Mouse (Mus musculus) left cerebral cortex, postnatal 14 days (tissue): ENCODE results near the gene Klf5. TPM values are rescaled to one million over a fixed set of nuclear protein-coding genes. Genes with fewer than 3 reads are reported as not detected.

ENCODE experiments used
- DNase-seq, 2 experiments: peaks; one replicate each; pipeline ENCODE4 v3.0.0; 2021 to 2022; ENCODE audit warnings: low spot score in 2 of 2, mixed read lengths in 1 of 2
- intact Hi-C: fragments of 180-260 bp; cut with DNase I; formaldehyde crosslinking; loops from one replicate; pipeline ENCODE4 v1.15.1; 2025
- total RNA-seq, 2 experiments: library from RNA; stranded (reverse); gene quantifications; 2 replicates each; pipeline ENCODE4 v1.2.3; 2021

Gene Klf5
- total RNA-seq, 2 experiments from 2014 or later = 13.6 to 16.3 TPM

DNA sequence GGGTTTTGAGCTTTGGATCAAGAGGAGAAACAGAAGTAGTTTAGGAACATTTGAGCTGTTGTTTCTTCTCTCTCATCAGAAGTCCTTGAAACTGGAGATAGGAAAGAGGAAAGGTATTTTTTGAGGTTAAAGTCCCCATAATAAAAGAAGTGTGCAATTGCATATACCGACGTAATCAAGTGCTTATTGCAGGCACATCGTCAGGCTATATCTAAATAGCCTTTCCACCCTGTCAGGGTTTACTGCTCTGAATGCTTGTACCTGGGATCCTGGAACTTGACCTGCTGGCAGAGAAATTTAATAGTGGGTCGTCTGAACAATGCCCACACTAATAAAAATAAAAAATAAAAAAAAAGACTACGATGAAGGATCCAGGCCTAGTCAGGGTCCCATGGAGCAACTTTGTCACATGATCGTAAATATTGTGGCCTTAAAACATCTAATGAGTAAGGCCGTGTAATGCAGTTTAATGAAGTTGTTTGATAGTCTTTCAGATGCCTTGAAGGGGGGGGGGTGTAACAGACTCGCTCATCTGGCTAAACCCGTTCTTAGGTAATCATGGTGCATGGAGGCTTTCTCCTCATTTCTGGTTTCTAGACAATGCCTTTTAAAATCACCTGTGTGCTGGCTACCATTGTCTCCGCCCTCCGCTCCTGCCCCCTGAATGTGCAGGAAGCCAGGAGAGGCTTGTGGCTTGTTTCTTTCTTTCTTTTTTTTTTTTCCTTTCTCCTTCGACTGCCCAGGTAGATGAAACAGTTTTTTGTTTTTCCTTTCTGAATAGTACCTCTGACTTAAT lies 6.7 kb downstream of the Klf5 start:
- intact Hi-C loops = loop anchor here (5.0 kb wide), 1 partner anchor 442 kb away; no protein-coding TSS in a partner anchor

DNA sequence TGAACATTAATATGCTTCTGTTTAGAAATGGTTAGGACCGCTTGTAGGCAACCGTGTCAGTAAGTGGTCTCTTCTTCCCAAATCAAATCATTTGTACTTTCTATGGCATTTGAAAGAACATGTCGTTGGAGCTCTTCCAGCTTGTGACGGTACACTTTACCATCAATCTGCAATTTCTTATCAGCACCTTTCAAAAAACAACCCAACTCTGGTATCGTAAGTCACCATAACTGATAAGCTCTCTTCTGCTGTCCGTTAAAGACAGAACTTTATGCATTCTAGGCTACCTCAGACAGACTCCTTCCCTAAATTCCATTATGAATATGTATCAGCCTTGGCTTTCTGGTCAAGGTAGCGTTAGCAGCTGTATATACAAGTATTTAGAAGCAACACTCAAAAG lies 7.9 kb downstream of the Klf5 start:
- no peak for DNase-seq
- intact Hi-C loops = loop anchor here (5.0 kb wide), 1 partner anchor 441 kb away; no protein-coding TSS in a partner anchor

More for the DNA sequence above, 6.7 kb downstream of the Klf5 start:
- DNase-seq = no peak

DNA sequence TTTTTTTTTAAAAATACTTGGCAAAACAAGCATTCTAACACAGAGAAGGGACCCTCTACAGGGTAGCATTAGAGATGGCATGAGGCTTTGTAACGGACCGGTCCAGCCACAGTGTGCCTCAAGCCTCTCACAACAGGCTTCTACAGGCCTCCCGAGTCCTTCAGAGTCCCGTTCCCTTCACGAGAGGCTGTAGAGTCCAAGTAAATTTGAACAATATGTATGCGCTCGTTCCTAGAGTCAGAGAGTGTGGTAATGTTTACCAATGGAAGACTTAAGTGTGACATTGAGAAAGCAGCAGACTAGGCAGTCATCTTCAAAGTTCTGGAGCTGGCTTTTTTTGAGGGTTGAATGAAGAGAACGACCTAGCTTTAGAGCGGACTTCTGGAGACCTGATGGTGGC lies 11.1 kb downstream of the Klf5 start:
- intact Hi-C loops = loop anchor here (5.0 kb wide), 1 partner anchor 438 kb away; no protein-coding TSS in a partner anchor
- no peak for DNase-seq

DNA sequence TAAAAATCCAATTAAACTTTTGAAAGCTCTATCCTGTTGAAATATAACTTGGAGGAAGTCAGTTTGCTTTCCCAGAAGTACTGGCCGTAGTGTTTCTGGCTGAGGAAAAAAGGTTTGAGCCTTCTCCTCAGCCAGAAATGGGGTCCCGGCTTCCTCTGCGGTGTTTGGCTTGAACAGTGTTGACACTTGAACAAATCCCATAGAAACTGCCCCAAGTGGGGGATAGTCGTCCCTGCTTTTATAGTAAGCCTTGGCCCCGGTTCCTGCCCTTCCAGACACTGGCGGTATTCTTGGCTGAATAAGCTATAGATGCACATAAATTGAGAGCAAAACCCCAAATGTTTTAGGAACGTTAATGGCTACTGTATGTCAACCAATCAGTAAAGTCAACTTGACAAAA lies 11.9 kb downstream of the Klf5 start:
- DNase-seq = no peak
- intact Hi-C loops = no loop called here

DNA sequence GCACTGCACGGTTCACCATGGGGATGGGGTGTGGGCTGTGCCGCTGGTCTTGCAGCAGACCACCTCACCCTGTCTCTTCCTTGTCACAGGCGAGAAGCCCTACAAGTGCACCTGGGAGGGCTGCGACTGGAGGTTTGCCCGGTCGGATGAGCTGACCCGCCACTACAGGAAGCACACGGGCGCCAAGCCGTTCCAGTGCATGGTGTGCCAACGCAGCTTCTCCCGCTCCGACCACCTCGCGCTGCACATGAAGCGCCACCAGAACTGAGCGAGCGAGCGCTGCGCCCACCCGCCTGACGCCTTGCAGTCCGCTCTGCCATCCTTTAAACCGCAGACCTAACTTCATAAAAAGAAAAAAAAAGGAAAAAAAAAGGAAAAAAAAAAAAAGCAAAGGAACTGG lies 14.6 kb downstream of the Klf5 start:
- DNase-seq = no peak
- intact Hi-C loops = no loop called here

DNA sequence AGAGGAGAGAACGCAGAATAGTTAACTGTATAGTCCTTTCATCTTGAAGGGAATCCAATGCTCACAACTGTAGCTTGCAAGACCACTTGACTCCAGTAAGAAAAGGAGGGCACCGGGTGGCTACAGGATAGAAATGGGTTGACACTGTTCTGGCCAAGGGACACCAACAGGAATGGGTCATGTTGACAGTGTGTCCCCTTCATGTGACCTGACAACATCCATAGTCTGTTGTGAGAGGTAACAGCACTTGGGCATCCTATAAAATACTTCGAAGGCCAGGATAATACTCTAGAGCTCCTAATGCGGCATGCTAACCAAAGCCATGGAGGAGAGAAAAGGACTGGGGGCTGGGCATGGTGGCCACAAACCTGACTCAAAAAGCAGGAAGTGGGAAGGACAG lies 17.8 kb downstream of the Klf5 start:
- DNase-seq = no peak
- intact Hi-C loops = no loop called here

DNA sequence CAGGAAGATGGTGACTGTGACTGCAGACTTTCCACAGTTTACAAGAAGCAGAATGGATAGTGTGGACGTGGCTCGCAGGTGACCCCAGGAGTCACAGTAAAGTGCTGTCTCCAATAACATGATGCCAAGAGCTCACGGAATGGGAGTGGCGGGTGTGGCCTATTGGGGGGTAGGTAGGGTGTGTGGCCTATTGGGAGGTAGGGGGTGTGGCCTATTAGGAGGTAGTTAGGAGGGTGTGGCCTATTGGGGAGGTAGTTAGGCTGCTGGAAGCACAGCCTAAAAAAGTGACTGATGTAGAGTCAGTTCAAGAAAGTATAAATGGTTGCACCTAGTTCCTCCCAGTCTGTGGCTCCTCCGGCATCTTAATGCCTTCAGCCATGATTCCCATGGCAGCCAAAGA lies 22.2 kb downstream of the Klf5 start:
- DNase-seq = no peak
- intact Hi-C loops = no loop called here

DNA sequence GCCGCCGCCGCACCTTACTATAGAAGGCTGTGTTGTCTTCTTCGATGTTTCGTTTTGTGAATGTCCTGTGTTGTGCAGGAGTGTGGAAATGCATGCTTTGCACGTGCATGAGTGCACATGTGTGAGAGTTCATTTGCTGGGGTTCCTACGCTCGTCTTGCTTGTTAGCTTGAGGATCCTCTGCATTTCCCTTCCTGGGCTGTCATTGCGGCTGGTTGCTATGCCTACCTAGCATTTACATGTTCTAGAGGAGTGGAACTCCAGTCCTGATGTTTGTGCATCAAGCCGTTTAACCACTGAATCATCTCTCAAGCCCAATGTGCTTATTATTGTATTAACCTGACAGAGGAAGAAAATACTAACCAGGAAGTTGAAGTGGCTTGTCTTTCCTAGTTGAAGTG lies 24.9 kb downstream of the Klf5 start:
- DNase-seq = no peak
- intact Hi-C loops = no loop called here

DNA sequence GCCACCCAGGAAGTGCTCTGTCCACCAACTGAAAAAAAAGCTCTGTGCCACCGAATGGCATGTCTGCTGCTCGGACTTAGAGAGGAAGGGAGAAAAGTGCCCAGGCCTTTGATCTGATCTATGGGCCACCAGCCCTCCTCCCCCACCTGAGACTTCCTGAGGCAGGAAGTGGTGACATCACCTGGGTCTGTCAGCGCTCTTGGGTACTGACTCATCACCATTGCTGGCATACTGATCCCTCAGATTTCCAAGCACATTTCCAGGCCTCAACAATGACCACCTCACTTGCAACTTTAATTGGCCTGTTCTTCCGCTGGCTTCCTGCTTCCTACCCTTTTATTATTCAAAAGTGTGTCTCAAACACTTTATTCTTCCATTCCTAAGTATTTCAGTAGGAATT lies 26.0 kb downstream of the Klf5 start:
- no peak for DNase-seq
- intact Hi-C loops = no loop called here

DNA sequence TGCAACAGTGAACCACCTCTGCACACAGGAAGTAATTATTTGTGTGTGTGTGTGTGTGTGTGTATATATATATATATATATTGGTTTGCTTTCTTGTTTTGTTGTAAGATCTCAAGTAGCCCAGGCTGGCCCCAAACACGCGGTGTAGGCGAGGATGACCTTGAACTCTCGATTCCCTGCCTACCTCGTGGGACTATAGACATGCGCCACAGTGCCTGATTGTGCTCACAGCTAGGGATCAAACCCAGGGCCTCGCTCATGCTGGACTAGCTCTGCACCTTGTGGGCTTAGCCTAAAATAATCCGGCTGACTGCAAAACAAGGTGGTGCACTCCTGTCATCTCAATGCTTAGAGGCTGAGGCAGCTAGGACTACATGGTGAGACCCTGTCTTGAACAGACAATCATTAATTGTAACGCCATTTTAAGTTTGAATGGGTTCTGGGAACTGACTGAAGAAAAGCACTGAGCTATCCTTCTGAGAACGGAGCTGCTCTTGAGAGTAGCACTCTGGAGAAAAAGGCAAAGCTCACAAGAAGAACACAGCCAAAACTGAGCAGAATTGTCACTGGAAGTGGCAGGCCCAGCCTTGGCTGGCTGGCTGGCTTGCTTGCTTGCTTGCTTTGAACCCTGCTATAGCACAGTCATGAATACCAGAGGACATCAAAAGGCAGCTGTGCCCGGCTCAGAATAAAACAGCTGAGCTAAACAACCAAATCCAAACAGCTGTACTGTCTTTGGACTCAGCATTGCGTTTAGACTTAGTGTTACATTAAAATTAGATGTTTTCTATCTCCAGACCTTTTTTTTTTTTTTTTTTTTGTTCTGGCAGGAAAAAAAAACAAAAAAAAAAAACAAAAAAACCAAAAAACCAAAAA lies 27.3 kb downstream of the Klf5 start:
- intact Hi-C loops = no loop called here
- DNase-seq = no peak

DNA sequence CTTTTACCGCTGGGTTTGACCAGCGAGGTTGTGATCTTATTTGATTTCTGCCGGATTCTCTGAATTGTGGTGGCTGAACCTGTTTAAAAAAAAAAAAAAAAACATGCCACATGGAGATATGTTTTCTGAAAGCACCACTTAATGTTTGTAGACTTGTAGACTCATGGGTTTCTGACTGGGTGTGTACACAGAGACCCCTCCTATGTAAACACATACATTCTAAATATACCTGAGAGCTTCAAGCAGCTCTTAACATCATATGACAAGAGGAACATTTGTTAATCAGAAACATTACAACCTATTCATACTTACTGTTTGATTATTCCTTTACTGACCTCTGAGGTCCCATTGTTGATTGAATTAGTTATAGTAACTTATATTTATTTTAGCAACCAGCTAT lies 38.1 kb downstream of the Klf5 start:
- intact Hi-C loops = no loop called here
- DNase-seq = no peak

DNA sequence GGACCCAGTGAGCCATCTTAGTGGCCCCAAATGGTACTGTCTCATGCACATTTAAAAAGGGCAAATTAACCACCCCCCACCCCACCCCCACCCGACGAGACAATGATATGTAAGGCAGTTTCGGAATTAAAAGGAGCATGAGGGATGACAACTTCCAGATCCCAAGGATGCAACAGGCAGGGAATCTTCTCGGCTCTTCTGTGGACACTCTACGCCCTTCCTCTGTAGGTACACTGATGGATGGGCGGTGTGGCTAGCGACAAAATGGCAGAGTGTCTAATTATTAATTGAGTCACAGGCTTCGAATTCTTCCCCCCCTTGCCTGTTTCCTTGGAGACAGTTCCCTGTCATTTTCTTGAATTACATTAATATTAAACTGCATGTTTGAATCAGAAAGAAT lies 40.5 kb downstream of the Klf5 start:
- no peak for DNase-seq
- intact Hi-C loops = no loop called here

DNA sequence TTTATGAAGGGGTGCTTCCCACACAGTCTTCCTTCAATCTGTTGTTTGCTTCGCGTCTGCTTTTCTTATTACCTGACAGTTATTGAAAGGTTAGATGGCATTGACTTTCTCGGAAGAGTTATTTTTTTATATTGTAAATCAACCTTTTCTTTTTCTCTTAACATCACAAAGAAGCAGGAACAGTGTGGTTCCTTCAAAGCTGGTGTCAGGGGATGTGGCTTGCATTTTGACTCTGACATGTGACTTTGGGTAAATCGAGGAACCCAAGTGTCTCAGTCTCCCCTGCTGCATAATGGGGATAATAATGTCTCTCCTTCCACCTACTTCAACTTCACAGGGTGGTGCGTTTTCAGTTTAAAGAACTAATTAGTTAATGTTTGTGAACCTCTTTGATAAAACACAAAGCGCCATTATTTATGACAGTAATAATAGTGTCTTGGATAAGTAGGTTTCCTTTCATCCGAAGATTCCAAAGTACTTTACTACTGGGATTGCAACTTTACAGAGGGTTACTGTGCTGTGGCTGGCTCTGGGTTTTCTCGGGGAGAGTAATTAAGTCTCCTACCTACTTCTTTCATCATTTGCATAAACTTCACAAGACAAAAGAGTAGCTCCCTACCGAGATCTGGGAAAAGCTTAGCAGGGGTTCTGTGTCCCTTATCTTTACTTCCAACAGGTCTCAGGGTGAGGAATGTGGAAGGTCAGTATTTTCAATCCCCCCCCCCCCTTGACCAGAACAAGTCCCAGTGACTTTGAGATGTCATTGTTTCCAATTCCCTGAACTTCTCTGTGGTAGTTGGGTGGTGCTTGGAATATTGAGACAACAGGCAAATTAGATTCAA lies 41.4 kb downstream of the Klf5 start:
- no peak for DNase-seq
- intact Hi-C loops = no loop called here

DNA sequence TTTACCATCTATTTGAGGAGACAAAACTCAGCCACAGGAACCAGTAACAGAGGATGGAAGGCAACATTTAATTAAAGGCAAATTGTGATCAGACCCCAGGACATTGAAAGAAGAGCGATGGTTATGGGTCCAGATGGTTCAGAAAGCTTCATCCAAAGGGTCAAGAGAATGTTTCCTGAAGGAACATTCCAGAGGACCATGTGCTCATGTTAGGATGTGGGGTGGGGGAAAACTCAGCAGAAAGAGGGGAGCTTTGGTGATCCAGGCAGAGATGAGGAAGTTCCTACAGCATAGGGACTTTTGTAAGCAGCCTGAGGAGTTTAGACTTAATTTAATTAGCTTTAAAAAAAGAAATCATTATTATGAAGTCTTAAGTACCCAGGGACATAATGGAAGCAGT lies 42.2 kb downstream of the Klf5 start:
- intact Hi-C loops = no loop called here
- no peak for DNase-seq

DNA sequence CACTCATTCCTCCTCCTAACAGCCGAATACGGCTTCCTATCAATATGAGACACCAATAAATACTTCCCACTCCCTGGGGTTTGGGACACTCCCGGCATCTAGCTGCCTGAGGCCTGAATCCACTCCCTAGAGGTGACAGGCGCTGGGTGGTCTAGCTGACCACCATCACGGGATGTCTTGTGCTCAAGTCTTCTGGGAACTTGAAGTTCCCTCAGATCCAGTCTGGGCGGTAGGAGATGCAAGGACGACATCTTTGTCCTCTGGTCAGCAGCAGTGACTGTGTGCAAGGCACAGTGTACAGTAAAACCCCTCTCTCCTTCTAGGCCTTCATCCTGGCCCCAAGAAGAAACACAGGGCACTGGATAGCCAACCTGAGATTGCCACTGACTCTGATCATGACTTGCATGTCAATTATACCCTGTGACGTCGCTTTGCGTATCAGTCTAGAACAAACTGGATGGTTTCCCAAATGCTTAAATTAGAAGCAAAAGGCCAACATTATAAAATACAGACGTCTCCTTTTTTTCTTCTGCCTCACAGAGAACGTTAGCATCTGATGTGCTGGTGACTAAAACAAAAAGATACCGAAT lies 49.8 kb downstream of the Klf5 start:
- intact Hi-C loops = no loop called here
- DNase-seq = peak in 1 of 2 experiments; percentile 20

DNA sequence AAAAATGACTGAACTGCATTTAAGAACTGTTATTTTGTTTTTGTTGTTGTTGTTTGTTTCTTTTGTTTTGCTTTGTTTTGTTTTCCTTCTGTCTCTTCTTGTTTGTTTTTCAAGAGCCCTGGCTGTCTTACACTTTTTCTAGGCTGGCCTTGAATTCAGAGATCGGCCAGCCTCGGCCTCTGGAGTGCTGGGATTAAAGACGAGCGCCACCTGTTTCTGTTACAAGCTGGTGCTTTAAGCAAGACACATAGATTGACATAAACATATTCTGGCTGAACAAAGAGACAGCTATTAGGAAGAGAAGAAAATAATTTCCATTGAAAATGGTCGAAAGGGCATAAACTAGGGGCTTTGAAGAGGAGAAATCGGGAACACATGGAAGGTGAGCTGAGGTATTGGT lies 51.1 kb downstream of the Klf5 start:
- no peak for DNase-seq
- intact Hi-C loops = no loop called here

DNA sequence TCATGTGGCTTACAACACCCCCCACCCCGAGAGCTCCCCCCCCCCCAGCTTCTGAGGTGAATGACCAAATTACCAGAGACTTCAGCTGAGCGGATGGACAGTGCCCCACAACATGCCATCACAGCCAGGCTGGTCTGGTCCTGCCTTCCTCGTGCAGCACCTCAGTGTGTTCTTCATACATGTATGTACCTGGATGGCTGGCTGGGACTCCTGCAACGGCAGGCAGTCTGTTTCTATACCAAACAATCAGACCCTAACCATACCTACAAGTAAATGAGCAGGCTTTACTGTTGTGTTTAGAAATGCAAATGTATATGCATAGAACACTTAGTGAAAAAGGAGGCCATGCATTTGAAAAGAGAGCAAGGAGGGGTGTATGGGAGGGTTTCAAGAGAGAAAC lies 54.5 kb downstream of the Klf5 start:
- intact Hi-C loops = no loop called here
- DNase-seq = no peak

DNA sequence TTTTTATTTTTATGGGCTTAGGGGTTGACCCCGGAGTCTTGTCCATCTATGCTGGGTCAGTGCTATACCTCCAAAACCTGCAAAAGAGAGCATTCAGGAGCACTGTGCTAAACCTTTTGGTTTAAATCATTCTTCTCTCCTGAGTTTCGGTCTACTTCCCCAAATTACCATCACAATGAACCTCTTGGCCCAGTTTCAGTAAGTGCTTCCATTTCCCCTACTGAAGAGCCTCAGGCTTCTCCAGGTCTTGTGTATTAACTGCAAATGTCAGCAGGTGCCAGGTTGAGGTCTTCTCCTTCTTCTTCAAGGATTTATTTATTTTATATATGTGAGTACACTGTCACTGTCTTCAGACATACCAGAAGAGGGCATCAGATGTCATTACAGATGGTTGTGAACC lies 55.6 kb downstream of the Klf5 start:
- no peak for DNase-seq
- intact Hi-C loops = no loop called here

DNA sequence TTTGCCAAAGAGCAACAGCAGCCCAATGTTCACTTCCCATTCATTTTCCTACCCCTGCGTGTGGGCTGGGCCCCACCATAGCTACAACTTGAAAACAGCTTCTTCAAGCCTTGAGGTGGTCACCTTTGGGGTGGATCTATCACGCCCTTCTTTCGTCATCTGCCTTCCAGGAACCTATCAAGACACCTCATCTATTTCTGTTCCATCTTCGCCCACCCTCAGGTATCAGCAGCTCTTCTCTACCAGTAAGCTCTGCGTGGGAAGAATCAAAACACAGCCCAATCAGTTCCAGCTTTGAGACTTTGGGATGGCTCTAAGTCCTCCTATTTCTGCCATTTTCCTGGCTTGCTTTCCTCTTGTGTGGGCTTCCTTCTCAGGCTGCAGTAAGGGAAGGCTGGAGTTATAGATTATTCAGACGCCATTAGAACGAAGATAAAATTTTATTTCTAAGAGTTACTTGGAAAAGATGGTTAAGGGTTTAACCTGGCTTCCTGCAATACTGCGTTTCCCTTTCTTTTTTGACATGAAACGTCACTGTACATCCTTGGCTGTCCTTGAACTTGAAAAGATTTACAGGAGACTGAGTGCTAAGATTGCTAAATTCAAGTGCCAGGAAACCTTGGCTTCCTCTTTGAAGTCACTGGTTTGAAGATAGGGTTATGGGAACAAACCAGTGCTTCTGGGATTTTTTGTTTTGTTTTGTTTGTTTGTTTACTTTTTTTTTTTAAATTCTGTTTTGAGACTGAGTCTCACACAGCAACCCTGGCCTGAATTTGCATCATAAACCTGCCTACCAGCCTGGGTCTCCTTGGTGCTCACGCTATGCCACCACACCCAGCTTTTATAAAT lies 56.5 kb downstream of the Klf5 start:
- intact Hi-C loops = no loop called here
- no peak for DNase-seq
